Mouse (Mus musculus) bone marrow macrophage, adult 2 months (primary cell): ENCODE measurements around the gene Serpina9. TPM values are rescaled to one million over a fixed set of nuclear protein-coding genes. Genes with fewer than 3 reads are reported as not detected.
"Not testable (repeated sequence)": the region's sequence is repeated elsewhere in the genome, so short reads cannot be mapped to it uniquely, and the experiment has no call there.

Experiments
- H3K27ac ChIP-seq: 2 replicates; pipeline ENCODE4 v1.5.1; 2012; ENCODE audit warnings: low read depth, low read length; ENCODE audit not compliant: insufficient read depth
- H3K4me1 ChIP-seq: 2 replicates; pipeline ENCODE4 v1.6.1; 2012; ENCODE audit warnings: low read length; ENCODE audit not compliant: control insufficient read depth, insufficient read depth
- H3K4me3 ChIP-seq: 2 replicates; pipeline ENCODE4 v1.5.1; 2012; ENCODE audit warnings: mild to moderate bottlenecking, low read length, moderate library complexity; ENCODE audit not compliant: insufficient read depth
- CTCF ChIP-seq: IDR thresholded peaks from 2 replicates; pipeline ENCODE4 v1.5.1; 2012; ENCODE audit warnings: low read depth, mild to moderate bottlenecking, low read length, moderate library complexity
- POLR2A ChIP-seq: IDR thresholded peaks from 2 replicates; pipeline ENCODE4 v1.6.1; 2012; ENCODE audit warnings: mild to moderate bottlenecking, low read depth, low read length, borderline replicate concordance
- polyA plus RNA-seq: library from polyadenylated mRNA; stranded (reverse); fragments of >200 nt; gene quantifications from 2 replicates; pipeline ENCODE4 v1.2.4, GENCODE M21; 2012; ENCODE audit not compliant: missing spikeins, insufficient read depth, insufficient read length

The Serpina9 gene
- polyA plus RNA-seq, 1 experiment: not detected

DNA sequence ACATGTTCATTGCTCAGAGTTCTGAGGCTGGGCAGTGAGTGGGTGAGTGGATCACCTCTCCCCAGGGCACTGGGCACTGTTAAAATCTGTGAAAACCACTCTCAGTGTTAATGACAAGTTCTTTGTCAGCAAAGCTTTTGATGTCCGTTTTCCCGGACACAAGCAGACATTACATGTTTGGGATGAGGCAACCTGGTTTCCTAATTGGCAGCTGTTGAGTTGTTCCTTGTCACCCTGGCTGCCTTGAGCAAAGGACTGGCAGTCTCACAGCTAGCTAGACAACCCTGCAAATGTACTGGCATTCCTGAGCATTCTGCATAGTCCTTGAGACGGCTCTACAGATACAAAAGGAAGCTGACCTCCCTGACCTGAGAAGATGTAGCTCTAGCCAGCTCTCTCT lies 36.5 kb downstream of the Serpina9 start:
- H3K27ac ChIP-seq: no peak overlapping the region
- H3K4me3 ChIP-seq: no peak overlapping the region
- no peak for TF ChIP-seq POLR2A
- no peak for TF ChIP-seq CTCF
- H3K4me1 ChIP-seq: no peaks in the 10 kb centered on the region

DNA sequence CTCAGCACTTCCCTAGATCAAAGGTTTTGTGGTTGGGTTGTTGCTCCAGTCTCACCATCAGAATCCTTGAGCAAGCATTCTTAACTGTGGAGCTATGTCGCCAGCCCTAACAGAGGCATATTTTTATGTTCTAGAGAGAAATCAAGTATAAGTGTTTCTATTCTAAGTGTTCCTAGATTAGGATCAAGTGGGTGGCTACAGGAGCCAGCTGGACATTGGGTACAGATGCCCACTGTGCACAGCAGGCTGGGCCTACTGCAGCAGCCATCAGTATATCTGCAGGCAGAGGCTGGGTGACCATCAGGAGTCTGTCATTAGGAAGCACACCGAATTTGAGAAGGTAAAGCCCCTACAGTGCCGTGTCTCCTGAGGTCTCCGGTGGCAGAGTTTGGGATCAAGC lies 42.5 kb downstream of the Serpina9 start:
- H3K27ac ChIP-seq: no peak overlapping the region
- H3K4me3 ChIP-seq: no peak overlapping the region
- no peaks in the 10 kb centered on the region for H3K4me1 ChIP-seq
- TF ChIP-seq POLR2A: no peak
- TF ChIP-seq CTCF: no peak

DNA sequence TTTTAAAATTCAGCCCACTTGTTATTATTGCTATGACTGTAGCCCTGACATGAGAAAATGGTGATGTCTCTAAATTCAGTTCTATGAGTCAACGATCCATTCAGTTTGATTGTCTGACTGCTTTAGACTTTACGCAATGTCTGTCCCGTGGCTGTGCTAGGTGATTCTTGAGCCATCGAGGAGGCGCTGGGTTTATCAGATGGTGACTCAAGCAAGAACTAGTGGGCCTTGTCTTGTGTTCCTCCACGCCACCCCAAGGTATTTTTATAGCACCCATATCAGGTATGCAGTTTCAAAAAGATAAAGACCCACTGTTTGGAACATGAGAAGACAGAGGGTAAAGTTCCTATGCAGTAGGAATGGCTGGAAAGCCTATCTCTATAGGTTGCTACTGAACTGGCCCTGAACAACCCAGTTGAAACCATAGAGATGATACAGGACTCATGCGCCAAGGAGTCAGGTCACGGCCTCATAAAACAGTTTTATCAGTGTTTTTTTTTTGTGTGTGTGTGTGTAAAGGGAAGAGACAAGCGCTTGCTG lies 43.9 kb downstream of the Serpina9 start:
- H3K4me3 ChIP-seq: no peak overlapping the region
- H3K27ac ChIP-seq: no peak overlapping the region
- TF ChIP-seq CTCF (no peak), POLR2A (no peak)
- H3K4me1 ChIP-seq: no peaks in the 10 kb centered on the region

DNA sequence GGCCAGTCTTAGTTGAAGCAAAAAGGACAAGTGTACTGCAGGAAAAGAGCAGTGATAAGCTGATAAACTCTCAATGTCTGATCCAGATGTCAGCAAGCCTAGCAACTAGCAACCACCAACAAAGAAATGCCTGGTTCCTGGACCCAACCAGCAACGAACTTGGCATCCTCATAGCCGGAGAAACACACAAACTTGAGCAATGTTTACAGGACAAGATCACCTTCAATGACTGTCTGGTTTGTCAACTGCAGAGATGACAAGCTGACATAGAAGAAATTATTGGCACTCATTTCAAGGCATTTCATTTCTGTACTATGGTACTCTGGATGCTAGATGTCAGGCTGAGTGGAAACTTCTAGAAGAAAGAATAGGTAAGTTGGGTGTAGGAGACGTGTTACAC lies 46.8 kb downstream of the Serpina9 start:
- TF ChIP-seq POLR2A: no peak
- no peak for TF ChIP-seq CTCF
- Histone ChIP-seq H3K27ac (no peak overlapping the region), H3K4me1 (no peaks in the 10 kb centered on the region), H3K4me3 (no peak overlapping the region)

DNA sequence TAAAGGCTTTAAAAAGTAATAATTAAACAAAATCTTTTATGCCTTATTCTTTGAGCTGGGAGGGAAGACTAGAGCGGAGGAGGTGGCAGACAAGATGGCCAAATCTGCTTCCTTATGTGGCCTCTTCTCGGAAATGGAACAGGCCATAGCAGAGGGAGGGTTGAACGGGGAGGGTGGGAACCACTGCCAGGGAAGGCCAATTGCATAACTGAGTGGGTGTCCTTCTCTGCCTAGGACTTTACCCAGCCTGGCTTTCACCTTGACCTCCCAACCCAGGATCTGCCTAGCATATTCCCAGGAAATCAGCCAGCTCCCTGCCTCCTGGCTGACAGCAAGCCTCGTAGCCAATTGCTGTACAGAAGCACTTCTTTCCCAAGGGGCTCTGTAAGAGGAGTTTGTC lies 50.3 kb downstream of the Serpina9 start:
- H3K4me1 ChIP-seq: no peaks in the 10 kb centered on the region
- H3K4me3 ChIP-seq: no peak overlapping the region
- H3K27ac ChIP-seq: no peak overlapping the region
- no peak for TF ChIP-seq CTCF
- TF ChIP-seq POLR2A: no peak

DNA sequence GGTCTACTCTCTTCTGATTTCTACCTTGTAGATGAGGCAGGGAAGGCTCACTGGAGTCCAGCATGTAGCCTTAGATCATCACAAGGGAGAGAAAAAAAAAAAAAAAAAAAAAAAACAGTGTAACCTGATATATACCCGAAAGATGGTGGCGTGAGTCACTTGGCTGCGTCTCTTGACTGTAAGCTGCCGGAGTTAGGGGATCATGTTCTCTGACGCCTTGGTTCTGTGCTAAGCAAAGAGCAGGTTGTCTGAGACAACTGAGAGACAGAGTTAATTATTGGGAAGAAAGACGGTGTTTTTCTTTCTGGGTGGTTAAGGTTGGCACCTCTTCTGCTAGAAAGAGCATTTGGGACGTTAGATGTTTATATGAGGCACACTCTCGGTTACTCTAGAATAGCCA lies 50.7 kb downstream of the Serpina9 start:
- no peak overlapping the region for H3K4me3 ChIP-seq
- H3K4me1 ChIP-seq: no peaks in the 10 kb centered on the region
- no peak overlapping the region for H3K27ac ChIP-seq
- TF ChIP-seq CTCF (no peak), POLR2A (no peak)

DNA sequence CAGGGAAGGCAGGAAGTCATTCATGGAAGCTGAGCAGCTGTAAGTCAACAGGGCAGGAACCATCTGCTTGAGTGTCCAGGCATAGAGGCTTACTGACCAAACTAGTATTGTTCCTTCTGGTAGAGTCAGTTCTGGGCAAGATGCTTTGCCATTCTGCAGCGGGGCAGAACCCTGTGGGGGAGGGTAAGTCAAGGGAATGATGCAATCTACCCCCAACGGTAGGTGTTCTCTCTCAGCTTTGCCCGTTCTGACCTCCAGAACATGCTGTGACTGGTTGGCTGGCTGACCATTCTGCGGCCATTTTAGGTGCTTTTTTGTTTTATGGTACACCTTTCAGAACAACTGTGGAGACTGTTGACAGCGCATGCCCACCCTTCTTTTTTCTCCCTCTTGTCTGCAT lies 51.2 kb downstream of the Serpina9 start:
- Histone ChIP-seq H3K4me3 (no peak overlapping the region), H3K27ac (no peak overlapping the region), H3K4me1 (no peaks in the 10 kb centered on the region)
- no peak for TF ChIP-seq POLR2A
- no peak for TF ChIP-seq CTCF

DNA sequence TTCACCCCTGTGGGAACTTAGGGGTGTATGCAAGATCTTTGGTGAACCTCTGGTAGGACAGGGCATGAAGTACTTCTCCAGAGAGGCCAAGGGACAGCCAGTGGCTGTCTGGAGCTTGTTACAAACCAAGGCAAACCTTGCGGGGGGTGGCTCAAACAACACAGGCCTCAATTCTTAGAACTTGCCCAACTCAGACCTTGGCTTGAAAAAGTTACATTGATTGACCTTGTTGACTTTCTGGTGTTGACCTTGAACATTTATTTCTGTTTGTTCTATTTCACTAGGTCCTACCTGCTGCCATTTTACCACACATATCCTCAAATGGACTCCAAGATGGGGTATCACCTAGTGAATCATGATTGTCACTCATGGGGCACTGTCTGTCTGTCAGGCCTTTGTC lies 51.8 kb downstream of the Serpina9 start:
- no peak for TF ChIP-seq POLR2A
- TF ChIP-seq CTCF: no peak
- H3K4me1 ChIP-seq: no peaks in the 10 kb centered on the region
- H3K4me3 ChIP-seq: no peak overlapping the region
- no peak overlapping the region for H3K27ac ChIP-seq

DNA sequence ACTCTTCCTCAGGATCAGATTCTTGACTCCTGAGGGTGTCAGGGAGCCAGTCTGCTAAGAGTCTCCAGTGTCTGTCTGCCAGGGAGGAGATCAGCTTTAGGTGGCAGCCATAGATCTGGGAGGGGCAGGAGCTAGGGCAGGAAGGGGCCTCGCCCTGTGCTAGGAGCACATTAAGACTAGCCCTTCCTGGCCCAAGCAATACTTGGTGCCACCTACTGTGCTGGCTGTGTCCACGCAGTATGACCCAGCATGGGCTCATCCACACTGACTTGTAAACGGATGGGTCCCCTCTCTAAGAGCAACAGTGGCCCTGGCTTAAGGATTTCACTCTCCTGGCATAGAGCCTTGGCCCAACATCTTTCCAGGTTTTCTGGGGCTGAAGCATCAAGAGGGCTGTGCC lies 54.8 kb downstream of the Serpina9 start, which contains the start of gene Serpina1e:
Gene Serpina1e, minus strand, starts transcription at position 178 of the 400 bp plus-strand sequence.
- no peaks in the 10 kb centered on the region for H3K4me1 ChIP-seq
- TF ChIP-seq POLR2A: no peak
- TF ChIP-seq CTCF: no peak
- H3K4me3 ChIP-seq: no peak within 1 kb of the TSS
- H3K27ac ChIP-seq: no peak within 1 kb of the TSS

DNA sequence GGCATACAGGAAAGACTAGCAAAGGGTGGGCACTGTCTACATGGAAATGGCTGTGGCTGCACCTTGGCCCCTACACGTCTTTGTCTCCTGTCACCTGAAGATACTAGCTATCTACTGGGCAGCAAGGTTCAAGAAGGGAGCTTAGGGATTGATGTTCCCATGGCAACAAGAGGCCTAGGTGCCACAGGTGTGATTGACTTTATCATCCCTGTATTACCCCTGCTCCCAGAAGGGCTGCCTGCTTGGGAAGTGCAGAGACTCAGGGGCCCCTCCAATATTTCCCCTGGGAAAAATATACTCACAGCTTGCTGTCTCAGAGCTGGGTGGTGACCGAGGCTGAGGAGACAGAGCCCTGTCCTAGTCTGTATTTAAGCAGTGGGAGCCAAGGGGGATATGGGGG lies 57.0 kb downstream of the Serpina9 start:
- H3K4me3 ChIP-seq, H3K4me1 ChIP-seq, H3K27ac ChIP-seq: not testable (repeated sequence)

DNA sequence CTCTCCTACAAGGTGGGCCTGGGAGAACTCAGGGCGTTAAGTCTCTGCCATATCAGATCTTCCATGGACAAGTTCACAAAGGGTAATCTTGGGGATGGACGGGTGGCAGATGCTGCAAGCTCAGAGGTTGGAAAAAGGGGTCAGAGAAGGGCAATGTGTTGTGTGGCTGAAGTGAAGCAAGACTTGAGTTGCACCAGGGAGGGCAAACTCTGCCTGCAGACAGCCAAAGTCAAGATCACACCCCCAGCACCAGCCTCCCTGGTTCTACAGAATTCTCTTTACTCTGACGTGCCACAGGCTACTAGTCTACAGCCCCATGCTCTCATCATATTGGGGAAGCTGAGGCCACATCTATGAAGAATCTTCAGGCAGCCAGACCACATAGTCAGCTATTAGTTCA lies 60.6 kb downstream of the Serpina9 start:
- not testable (repeated sequence) for H3K27ac ChIP-seq, H3K4me3 ChIP-seq, H3K4me1 ChIP-seq
